Mouse (Mus musculus) neural tube, embryonic 14.5 days (tissue): ENCODE data around the gene Dok4. TPM values are rescaled to one million over a fixed set of nuclear protein-coding genes. Genes with fewer than 3 reads are reported as not detected.

Experiments
- ATAC-seq: fragments of 200-750 bp; cut with Nextera tagmentation; 2 replicates; pipeline ENCODE4 v1.8.0; 2017; ENCODE audit warnings: low read depth, mild to moderate bottlenecking, moderate TSS enrichment, moderate library complexity
- H3K27ac ChIP-seq: fragments of 300-500 bp; sonication (generic); 2 replicates; pipeline ENCODE4 v1.5.1; 2014; ENCODE audit warnings: low read depth, mild to moderate bottlenecking, control low read depth, low read length, moderate library complexity, mixed read lengths
- H3K27me3 ChIP-seq: fragments of 300-500 bp; sonication (generic); 2 replicates; pipeline ENCODE4 v1.6.1; 2014; ENCODE audit warnings: low read length; ENCODE audit not compliant: control insufficient read depth, insufficient read depth
- H3K36me3 ChIP-seq: fragments of 300-500 bp; sonication (generic); 2 replicates; pipeline ENCODE4 v1.6.1; 2014; ENCODE audit warnings: low read length, mixed read lengths; ENCODE audit not compliant: control insufficient read depth, insufficient read depth
- H3K4me1 ChIP-seq: fragments of 300-500 bp; sonication (generic); 2 replicates; pipeline ENCODE4 v1.6.1; 2014; ENCODE audit warnings: low read length; ENCODE audit not compliant: control insufficient read depth, insufficient read depth
- H3K4me2 ChIP-seq: fragments of 300-500 bp; sonication (generic); 2 replicates; pipeline ENCODE4 v1.6.1; 2014; ENCODE audit warnings: mild to moderate bottlenecking, low read depth, low read length, control low read depth
- H3K4me3 ChIP-seq: fragments of 300-500 bp; sonication (generic); 2 replicates; pipeline ENCODE4 v1.5.1; 2014; ENCODE audit warnings: low read depth, low read length, control low read depth, mixed read lengths
- H3K9ac ChIP-seq: fragments of 300-500 bp; sonication (generic); replicated peaks from 2 replicates; pipeline ENCODE4 v1.6.1; 2014; ENCODE audit warnings: low read depth, mild to moderate bottlenecking, control low read depth, low read length, mixed read lengths
- H3K9me3 ChIP-seq: fragments of 300-500 bp; sonication (generic); 2 replicates; pipeline ENCODE4 v1.6.1; 2016; ENCODE audit warnings: low read length; ENCODE audit not compliant: control insufficient read depth
- WGBS: fragments of 180-500 bp; shearing (Covaris S2); extraction: QIAGEN DNeasy Blood & Tissue Kit; methylation state at CpG from one replicate; pipeline ENCODE4 v1.1.7; 2014; 5-methylcytosine and 5-hydroxymethylcytosine counted together
- polyA plus RNA-seq: library from polyadenylated mRNA; unstranded; fragments of >200 nt; fragmentation: Nextera tagmentation; extraction: Ambion mirVana; gene quantifications from 2 replicates; pipeline ENCODE4 v1.2.1, GENCODE M21; 2014

Gene Dok4
- 66.6 and 103 TPM in 2 replicates for polyA plus RNA-seq

- H3K27ac ChIP-seq: no peak within 1 kb of the TSS
- peaks cover 10% of the 10 kb centered on the region for H3K4me1 ChIP-seq
- peak within 1 kb of the TSS; percentile 51 for H3K4me3 ChIP-seq
- ATAC-seq: peak; percentile 54; the same call in 1 of the 2 replicates
- WGBS: 2% methylated on average over 20 of the region's 37 CpGs
- peak within 1 kb of the TSS; percentile 77 for H3K4me2 ChIP-seq
- H3K9ac ChIP-seq: peak within 1 kb of the TSS; percentile 52
- H3K36me3 ChIP-seq: no peaks in the 10 kb centered on the region
- H3K27me3 ChIP-seq: peaks cover 10% of the 10 kb centered on the region
- no peaks in the 10 kb centered on the region for H3K9me3 ChIP-seq
Observed at GRCm38 (mm10) chr8:94876197-94876730, at the start of gene Dok4. Gene Dok4 (minus strand): TSS chr8:94876330.

- no peak for ATAC-seq
Observed at GRCm38 (mm10) chr8:94923405-94923804, 47.3 kb upstream of the Dok4 start, which contains the start of gene Adgrg5. Gene Adgrg5 (plus strand): TSS chr8:94923694.

GRCm38 (mm10) chr8:94922602-94923001, 46.5 kb upstream of the Dok4 start:
- H3K4me3 ChIP-seq: no peak overlapping the region
- WGBS: 22% methylated on average over 8 of the region's 8 CpGs
- H3K27me3 ChIP-seq: no peaks in the 10 kb centered on the region; the same call in 1 of the 2 replicates
- no peak overlapping the region for H3K27ac ChIP-seq
- no peak for ATAC-seq
- H3K4me1 ChIP-seq: peaks cover 3% of the 10 kb centered on the region; the same call in 1 of the 2 replicates
- H3K9ac ChIP-seq: no peak overlapping the region
- no peak overlapping the region for H3K4me2 ChIP-seq
- H3K9me3 ChIP-seq: no peaks in the 10 kb centered on the region
- no peaks in the 10 kb centered on the region for H3K36me3 ChIP-seq

More at GRCm38 (mm10) chr8:94923405-94923804, 47.3 kb upstream of the Dok4 start, which contains the start of gene Adgrg5:
- 56% methylated on average over 8 of the region's 8 CpGs for WGBS
- no peak within 1 kb of the TSS for H3K4me3 ChIP-seq
- H3K27ac ChIP-seq: no peak within 1 kb of the TSS
- H3K27me3 ChIP-seq: no peaks in the 10 kb centered on the region; the same call in 1 of the 2 replicates
- H3K4me1 ChIP-seq: no peaks in the 10 kb centered on the region
- H3K36me3 ChIP-seq: no peaks in the 10 kb centered on the region
- no peaks in the 10 kb centered on the region for H3K9me3 ChIP-seq
- no peak within 1 kb of the TSS for H3K4me2 ChIP-seq
- no peak within 1 kb of the TSS for H3K9ac ChIP-seq

- no peaks in the 10 kb centered on the region for H3K36me3 ChIP-seq
- H3K9me3 ChIP-seq: no peaks in the 10 kb centered on the region
- H3K4me2 ChIP-seq: no peak overlapping the region
- ATAC-seq: no peak
- no peak overlapping the region for H3K27ac ChIP-seq
- no peaks in the 10 kb centered on the region; the same call in 1 of the 2 replicates for H3K27me3 ChIP-seq
- H3K4me3 ChIP-seq: no peak overlapping the region
- peaks cover 5% of the 10 kb centered on the region for H3K4me1 ChIP-seq
- no peak overlapping the region for H3K9ac ChIP-seq
- 77% methylated on average over 6 of the region's 6 CpGs for WGBS
Observed at GRCm38 (mm10) chr8:94922176-94922575, 46.0 kb upstream of the Dok4 start.

GRCm38 (mm10) chr8:94919256-94919655, 43.1 kb upstream of the Dok4 start:
- H3K4me3 ChIP-seq: no peak overlapping the region
- H3K9me3 ChIP-seq: no peaks in the 10 kb centered on the region
- ATAC-seq: no peak
- no peak overlapping the region for H3K27ac ChIP-seq
- no peaks in the 10 kb centered on the region; the same call in 1 of the 2 replicates for H3K27me3 ChIP-seq
- no peak overlapping the region for H3K9ac ChIP-seq
- H3K4me1 ChIP-seq: peaks cover 20% of the 10 kb centered on the region
- H3K36me3 ChIP-seq: no peaks in the 10 kb centered on the region
- H3K4me2 ChIP-seq: no peak overlapping the region

- Histone ChIP-seq H3K4me2 (peak within 1 kb of the TSS; percentile 62), H3K27ac (no peak within 1 kb of the TSS), H3K4me3 (peak within 1 kb of the TSS; percentile 44), H3K4me1 (peaks cover 23% of the 10 kb centered on the region), H3K27me3 (peaks cover under 1% of the 10 kb centered on the region; the same call in 1 of the 2 replicates), H3K9me3 (no peaks in the 10 kb centered on the region), H3K36me3 (no peaks in the 10 kb centered on the region), H3K9ac (peak within 1 kb of the TSS; percentile 52)
- peak; percentile 25 for ATAC-seq
- 3% methylated on average over 41 of the region's 51 CpGs for WGBS
Observed at GRCm38 (mm10) chr8:94917851-94918495, 41.8 kb upstream of the Dok4 start, which contains the start of gene Ccdc102a. Gene Ccdc102a (minus strand): TSS chr8:94918098.

GRCm38 (mm10) chr8:94917352-94917751, 41.2 kb upstream of the Dok4 start:
- under 1% methylated on average over 24 of the region's 27 CpGs for WGBS

GRCm38 (mm10) chr8:94916960-94917324, 40.8 kb upstream of the Dok4 start:
- no peaks in the 10 kb centered on the region for H3K9me3 ChIP-seq
- 0 out of 2 replicates have a peak overlapping the region, but pooled peaks have one; percentile 7 for H3K9ac ChIP-seq
- peaks cover 25% of the 10 kb centered on the region for H3K4me1 ChIP-seq
- H3K27me3 ChIP-seq: peaks cover 4% of the 10 kb centered on the region; the same call in 1 of the 2 replicates
- WGBS: 12% methylated on average over 10 of the region's 10 CpGs
- no peaks in the 10 kb centered on the region for H3K36me3 ChIP-seq
- peak overlapping the region; percentile 62 for H3K4me2 ChIP-seq
- no peak overlapping the region for H3K27ac ChIP-seq
- ATAC-seq: peak; percentile 36; the same call in 1 of the 2 replicates
- peak overlapping the region; percentile 44 for H3K4me3 ChIP-seq

More at GRCm38 (mm10) chr8:94917352-94917751, 41.2 kb upstream of the Dok4 start:
- Histone ChIP-seq H3K4me3 (peak overlapping the region; percentile 44), H3K27me3 (peaks cover 4% of the 10 kb centered on the region; the same call in 1 of the 2 replicates), H3K4me2 (peak overlapping the region; percentile 62), H3K9ac (0 out of 2 replicates have a peak overlapping the region, but pooled peaks have one; percentile 52), H3K9me3 (no peaks in the 10 kb centered on the region), H3K27ac (no peak overlapping the region), H3K4me1 (peaks cover 25% of the 10 kb centered on the region), H3K36me3 (no peaks in the 10 kb centered on the region)
- ATAC-seq: peak; percentile 92
